Mouse (Mus musculus) kidney, adult 18-20 months (tissue): ENCODE results near the gene Efcc1.

Experiments used
- DNase-seq: peaks from one replicate; pipeline ENCODE4 v3.0.0; 2021

Efcc1 gene

GRCm38 (mm10) chr6:87730591-87731462 lies at the start of gene Efcc1:
Efcc1 (plus strand) TSS chr6:87730869.
- peak; percentile 48 for DNase-seq

- no peak for DNase-seq
Observed at GRCm38 (mm10) chr6:87695947-87696346, 34.7 kb upstream of the Efcc1 start.

DNA sequence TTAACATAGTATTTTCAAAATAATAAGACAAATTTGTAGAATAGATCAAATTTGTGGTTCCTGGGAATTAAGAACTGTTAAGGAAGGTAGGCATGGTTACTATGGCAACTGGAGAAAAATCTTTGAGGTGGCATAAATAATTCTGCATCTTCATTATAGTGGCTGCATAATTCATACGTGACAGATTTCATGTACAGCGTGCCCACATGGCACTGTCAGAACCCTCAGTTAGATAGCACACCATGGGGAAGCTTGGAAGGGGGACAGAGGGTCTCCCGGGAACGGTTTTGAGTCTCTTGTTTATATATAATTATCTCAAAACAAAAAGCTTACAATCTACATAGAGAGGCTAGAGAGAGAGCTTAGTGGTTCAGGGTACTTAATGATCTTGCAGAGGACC lies 34.1 kb upstream of the Efcc1 start:
- no peak for DNase-seq

DNA sequence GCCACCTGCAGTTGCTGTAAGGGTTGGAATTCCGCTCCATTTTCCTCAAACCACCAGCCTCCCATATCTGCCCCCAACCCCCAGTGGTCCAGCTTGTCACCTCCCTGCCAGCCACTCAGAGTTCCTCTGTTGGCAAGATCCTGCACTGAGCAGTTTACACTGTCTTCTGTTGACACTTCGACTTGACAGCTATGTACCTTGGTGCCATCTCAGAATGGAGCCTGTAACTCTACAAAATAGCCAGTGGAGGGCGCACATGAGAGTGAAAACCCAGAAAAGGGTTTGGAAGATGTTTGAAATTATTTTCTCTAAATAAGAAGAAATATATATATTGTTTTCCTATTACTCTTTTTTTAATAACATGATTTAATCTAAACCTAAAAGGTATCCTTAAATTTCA lies 24.4 kb upstream of the Efcc1 start:
- no peak for DNase-seq

DNA sequence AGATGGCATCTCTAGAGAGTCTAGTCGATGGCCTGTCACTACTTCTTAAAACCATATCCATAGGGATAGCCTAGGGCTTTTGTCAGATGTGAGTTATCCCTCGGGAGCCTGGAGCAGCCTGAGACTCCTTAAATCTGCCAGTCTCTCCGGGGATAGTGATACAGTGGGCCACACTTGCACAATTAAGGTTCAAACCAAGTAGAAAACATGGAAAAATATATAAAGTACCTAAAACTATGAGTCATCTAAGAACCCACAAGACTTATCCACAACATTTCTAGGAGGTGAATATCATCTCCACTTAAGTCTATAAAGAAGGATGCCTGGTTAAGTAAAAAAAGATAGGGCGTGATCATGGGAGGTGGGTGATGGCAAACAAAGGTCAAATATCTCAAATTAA lies 18.4 kb upstream of the Efcc1 start:
- DNase-seq = no peak

DNA sequence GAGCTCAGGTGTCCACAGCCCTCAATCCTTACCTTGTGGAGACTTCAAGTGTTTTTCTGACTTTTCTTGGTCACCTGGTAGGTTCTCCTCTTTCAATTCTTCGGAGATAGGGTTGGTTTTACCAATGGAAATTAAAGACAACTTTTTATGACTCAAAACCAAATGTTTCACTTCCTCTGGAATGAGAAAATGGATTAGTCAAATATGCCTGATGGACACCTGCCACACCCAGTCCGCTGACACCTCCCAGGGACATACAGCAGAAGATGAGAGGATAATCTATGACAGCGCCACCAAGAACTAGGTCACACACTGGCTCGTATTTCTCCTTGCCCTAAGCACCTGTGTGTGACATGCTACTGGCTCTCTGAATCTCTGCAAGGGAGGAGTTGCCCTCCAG lies 16.6 kb upstream of the Efcc1 start:
- DNase-seq = no peak

GRCm38 (mm10) chr6:87722631-87723030 lies 8.0 kb upstream of the Efcc1 start:
- DNase-seq = peak; percentile 37

GRCm38 (mm10) chr6:87725267-87725912 lies 5.3 kb upstream of the Efcc1 start:
- no peak for DNase-seq

DNA sequence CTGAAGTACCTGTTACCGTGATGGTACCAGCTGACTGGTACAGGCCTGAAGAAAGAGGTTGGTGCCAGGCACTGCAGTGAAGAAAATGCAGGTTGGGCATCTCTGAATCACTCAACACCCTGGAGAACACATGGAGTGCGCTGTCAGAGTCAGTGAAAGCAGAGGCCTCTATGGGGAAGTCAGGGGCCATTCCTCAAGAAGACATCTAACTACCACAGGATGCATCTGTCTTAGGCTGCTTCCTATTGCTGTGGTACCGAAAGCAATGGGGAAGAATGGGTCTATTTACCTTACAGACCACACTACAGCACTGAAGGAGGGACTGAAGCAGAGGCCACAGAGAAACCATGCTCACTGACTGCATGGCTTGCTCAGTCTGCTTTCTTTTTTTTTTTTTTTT lies 2.6 kb upstream of the Efcc1 start:
- DNase-seq = no peak

DNA sequence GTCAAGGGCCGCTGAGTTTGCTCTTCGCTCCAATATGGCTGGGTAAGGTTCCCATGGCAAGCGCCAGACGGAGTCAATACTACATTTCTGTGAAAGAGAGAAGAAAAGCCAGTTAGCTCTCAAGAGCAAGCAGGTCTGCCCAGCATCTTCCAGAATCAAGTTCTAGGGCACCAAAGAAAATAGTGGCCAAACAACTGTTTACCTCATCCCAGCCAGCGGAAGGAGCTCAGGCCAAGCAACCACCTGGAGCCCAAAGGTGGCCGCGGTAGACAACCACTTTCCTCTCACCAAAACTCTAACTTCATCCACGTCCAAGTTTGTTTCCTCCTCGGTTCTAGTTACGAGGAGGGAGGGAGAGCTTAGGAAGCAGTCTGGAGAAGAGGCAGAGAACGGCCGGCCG lies 528 bp upstream of the Efcc1 start:
- no peak for DNase-seq

DNA sequence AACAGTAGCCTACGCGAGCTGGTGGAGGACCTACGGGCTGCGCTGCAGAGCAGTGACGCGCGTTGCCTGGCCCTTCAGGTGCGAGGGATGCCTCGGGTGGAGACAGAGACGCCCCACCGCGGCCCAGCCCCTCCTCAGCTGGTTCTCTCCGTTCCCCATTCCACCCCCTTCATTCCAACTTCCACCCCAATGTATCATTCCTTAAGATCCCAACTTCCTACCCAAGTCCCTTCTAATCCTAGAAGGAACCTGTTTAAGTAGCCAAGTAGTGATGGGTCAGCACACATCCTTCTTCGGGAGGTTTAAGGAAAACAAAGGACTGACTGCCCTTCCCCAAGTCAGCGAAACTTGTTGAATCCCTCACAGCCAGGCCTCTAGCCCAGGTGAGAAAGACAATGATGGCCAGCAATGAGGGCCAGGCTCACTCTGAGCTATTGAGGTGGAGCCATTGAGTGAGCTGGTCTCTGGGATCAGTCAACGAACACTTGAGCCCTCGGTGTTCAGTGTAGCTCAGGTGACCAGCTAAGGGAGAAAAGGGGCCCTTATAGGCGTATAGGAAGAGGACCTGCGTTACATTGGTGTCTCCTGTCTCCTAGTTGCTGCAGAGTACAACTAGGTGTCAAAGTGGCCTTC lies 910 bp downstream of the Efcc1 start:
- DNase-seq = no peak

GRCm38 (mm10) chr6:87732151-87733011 lies 1.7 kb downstream of the Efcc1 start:
- no peak for DNase-seq

- no peak for DNase-seq
Observed at GRCm38 (mm10) chr6:87733131-87733930, 2.7 kb downstream of the Efcc1 start.

GRCm38 (mm10) chr6:87734136-87734535 lies 3.5 kb downstream of the Efcc1 start:
- DNase-seq = peak; percentile 18

DNA sequence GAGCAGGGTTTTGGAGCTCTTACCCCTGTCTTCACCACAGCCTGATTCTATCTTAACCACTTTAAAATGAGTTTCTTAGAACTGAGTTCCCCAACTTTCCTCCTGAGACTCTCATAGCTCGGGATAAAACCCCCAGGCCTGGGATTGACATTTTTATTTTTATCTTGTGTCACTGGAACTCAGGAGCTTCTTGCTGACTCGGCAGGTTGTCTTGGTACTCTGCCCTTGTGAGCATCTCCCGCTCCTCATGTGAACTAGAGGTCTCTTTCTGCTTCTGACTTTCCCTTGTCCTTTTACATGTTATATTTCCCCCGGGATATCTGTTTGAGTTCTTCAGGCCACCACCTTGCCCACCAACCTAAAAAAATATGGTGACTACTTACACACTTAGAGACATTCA lies 6.3 kb downstream of the Efcc1 start:
- no peak for DNase-seq

- no peak for DNase-seq
Observed at GRCm38 (mm10) chr6:87737921-87738626, 7.4 kb downstream of the Efcc1 start.

GRCm38 (mm10) chr6:87739898-87740297 lies 9.2 kb downstream of the Efcc1 start:
- DNase-seq = no peak

GRCm38 (mm10) chr6:87740496-87740895 lies 9.8 kb downstream of the Efcc1 start:
- DNase-seq = no peak

DNA sequence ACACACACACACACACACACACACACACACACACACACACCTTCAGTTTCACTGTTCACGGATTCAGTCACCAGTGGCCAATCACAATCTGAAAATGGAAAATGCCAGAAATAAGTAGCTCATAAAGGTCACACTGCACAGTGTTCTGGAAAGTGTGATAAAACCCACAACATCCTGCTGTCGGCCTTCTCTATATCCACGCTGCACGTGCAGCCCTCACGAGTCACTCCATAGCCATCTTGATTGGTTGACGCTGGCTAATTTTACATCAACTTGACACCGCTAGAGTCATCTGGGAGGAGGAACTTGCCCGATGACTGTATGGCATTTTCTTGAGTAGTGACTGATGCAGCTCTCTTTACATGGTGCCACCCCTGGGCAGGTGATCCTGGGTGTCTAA lies 11.3 kb downstream of the Efcc1 start:
- no peak for DNase-seq

DNA sequence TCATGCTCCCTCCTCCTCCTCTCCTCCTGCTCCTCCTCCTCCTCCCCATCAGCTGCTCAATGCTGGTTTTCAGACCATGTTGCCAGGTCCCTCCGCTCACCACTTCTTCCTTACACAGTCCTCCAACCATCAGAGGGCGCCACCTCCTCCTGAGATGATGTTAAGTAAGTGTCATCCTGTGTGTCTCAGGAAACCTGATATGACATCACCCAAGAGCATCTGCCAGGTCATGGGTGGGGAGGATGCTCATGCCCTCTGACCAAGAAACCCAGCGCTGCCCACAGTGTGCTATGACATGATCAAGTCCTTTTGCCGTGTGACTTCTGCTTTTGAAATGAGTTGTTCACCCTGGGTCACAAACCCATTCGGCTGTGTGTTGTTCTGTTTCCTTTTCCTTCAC lies 12.1 kb downstream of the Efcc1 start:
- no peak for DNase-seq

DNA sequence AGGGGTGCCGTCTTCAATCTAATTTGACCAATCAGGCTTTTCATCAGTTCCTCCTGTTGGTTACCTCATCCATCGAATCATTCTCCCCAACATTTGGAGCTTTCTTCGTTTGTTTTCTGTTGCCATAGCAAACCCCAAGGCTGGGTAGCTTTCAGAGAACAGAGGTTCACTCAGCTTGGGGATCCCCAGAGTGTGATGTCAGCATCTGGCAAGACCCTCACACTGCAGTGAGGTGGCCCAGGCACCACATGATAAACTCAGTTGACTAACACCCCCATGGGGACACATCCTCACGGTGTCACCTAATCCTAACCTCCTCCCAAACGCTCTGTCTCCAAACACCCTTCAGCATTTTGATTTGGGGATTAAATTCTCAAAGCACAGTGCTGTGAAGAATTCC lies 12.6 kb downstream of the Efcc1 start:
- DNase-seq = no peak
